Mouse (Mus musculus) induced T-regulatory cell, adult 2 months (primary cell): ENCODE results near the gene Nkx2-1.

Experiments
- DNase-seq: peaks from one replicate; pipeline ENCODE4 v3.0.0-alpha.2; 2012; ENCODE audit warnings: low read depth

The Nkx2-1 gene

DNA sequence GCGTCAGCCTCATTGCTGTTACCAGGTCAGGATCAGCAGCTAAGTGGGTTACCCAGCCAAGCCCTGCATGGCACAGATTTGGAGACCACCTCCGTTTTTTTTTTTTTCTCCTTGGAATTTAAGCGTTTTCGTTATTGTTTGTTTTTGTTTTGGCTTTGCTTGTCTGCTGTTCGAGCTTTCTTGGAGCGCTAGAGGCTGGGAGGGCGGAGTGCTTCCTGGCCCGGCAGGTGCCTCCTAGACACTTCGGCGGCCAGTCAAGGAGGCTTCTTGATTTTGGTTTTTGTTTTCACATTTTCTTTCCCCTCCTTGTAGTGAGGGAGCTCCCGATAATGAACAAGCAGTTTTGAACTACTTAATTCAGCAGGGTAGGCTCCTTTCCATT, at the start of gene Nkx2-1:
Nkx2-1 (minus strand) TSS at position 25 of the 382 bp plus-strand sequence.
- DNase-seq: no peak

GRCm38 (mm10) chr12:56541068-56541467, 4.4 kb upstream of the Nkx2-1 start:
- peak; percentile 52 for DNase-seq

DNA sequence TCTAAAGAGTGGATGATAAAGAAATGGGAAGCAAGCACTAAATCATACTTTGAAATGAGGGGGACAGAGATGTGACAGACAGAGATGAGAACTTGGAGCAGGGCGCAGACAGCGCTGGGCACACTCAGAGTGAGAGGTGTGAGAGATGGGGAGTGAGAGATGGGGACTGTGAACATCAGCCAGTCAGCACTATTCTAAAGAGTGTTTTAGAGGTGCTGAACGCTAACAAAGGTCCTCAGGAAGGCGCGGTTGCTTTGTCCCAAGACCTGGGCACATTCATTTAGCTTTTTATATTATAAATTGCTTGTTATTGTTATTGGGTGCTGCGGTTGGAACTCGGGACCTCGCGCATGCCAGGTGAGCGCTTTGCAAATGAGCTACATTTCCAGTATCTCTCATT, 3.9 kb upstream of the Nkx2-1 start:
- no peak for DNase-seq

GRCm38 (mm10) chr12:56538601-56539000, 1.9 kb upstream of the Nkx2-1 start:
- DNase-seq: no peak

- no peak for DNase-seq
These were observed 1.2 kb upstream of the Nkx2-1 start for GRCm38 (mm10) chr12:56537931-56538330.

DNA sequence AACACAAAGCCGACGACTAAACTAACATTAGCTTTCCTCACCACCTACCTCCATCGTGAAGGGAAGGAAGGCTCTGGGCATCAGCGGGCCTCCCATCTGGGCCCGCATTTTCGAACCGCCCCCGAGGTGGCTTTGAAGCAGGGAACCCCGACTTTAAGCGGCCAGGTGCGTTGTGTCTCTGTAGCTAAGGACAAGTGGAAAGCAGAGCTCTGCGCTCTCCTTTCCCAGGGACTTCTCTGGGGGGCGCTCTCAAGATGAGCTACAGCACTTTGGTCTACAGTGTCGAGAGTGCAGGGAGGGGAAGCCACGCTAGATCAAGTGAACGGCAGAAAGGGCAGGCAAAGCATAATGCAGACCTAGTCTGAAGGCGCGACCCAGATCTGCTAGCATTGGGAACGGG, 634 bp upstream of the Nkx2-1 start:
- DNase-seq: no peak

GRCm38 (mm10) chr12:56536174-56536883, 379 bp downstream of the Nkx2-1 start:
- DNase-seq: no peak

DNA sequence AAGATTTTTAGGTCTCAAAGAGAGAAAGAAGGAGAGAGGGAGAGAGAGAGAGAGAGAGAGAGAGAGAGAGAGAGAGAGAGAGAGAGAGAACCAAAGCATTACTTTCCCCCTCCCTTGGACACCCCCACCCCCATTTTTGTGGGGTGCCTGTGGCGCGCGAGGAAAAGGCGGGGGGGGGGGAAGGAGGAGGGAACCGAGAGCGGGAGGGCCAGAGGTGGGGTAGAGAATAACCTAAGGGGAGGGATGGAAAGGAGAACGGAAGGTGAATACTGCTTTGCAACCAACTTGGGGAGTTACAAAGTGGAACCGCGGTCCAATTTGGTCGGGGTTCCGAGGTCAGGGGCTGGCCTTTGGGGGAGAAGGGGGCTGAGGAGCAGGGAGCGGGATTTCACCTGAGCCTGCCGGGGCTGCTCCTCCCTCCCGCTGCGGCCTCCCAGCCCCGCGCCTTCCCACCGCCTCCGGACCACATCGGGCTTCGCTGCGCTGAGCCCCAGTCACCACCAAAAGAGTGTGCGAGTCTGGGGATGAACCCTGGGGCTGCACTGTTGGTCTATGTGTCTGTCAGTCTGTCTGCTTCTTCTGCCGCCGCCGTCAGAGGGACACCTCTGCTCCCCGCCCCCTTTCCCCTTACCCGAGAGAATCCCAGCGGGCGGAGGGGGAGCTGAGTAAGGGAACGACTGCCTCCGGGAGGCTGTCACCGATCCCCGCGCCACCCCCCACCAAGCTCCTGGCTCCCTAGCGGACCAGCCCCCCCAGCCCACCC, 1.1 kb downstream of the Nkx2-1 start:
- DNase-seq: no peak

GRCm38 (mm10) chr12:56534651-56535326, 1.9 kb downstream of the Nkx2-1 start:
- DNase-seq: no peak

DNA sequence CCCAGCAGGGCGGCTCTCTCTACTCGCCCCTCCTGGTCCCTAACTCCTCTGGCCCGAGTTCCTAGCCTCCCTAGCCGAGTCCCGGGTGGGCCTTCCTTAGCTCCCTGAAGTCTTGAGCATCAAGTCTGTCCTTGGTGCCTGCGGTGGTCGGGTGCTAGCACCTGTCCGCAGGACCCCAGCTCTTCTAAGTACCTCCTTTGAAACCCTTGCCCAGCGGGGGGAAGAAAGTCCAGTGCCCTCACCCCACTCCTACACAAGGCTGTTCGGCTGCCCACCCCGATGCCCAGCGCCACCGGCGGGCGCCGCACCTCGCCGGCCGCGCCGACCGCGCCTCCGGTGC, 2.4 kb downstream of the Nkx2-1 start:
- no peak for DNase-seq

GRCm38 (mm10) chr12:56533501-56534310, 3.0 kb downstream of the Nkx2-1 start:
- no peak for DNase-seq

GRCm38 (mm10) chr12:56532986-56533495, 3.7 kb downstream of the Nkx2-1 start:
- no peak for DNase-seq

DNA sequence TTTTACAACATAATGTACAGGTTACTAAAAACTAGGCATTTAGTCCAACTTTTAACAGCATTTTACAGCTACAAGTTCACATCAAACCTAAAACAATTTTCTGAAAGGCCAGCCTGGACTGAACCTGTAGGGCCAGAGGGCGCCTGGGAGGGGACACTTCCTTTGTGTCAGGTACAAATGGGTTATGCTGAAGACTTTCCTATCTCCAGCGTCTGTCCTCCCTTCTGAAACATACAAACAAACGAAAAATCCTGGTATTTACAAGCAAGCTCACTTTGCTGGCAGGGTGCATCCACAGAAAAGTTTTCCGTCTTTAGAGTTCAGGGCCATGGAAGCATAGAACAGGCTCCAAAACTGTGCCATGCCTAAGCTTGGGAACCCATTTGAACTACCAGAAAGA, 4.6 kb downstream of the Nkx2-1 start:
- DNase-seq: no peak

GRCm38 (mm10) chr12:56531051-56531620, 5.6 kb downstream of the Nkx2-1 start:
- DNase-seq: no peak

DNA sequence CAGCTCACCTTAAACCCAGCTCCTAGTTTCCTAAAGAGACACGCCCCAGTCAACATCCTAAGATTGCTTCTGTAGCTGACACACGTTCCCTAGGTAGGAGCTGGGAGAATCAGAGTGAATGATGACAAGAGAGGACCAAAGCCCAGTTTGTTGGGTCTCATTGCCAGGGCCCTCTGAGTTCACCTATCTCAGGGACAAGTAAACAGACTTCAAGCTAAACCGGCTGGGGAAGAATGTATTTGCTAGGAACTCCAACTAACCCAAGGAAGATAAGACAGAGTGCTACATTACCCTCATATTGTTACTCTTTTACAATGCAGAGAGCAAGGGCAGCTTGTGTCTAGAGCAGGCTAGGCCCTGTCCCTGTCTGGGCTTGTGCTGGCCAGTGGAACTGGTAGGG, 6.8 kb downstream of the Nkx2-1 start:
- DNase-seq: no peak

GRCm38 (mm10) chr12:56528881-56529681, 7.6 kb downstream of the Nkx2-1 start:
- no peak for DNase-seq

DNA sequence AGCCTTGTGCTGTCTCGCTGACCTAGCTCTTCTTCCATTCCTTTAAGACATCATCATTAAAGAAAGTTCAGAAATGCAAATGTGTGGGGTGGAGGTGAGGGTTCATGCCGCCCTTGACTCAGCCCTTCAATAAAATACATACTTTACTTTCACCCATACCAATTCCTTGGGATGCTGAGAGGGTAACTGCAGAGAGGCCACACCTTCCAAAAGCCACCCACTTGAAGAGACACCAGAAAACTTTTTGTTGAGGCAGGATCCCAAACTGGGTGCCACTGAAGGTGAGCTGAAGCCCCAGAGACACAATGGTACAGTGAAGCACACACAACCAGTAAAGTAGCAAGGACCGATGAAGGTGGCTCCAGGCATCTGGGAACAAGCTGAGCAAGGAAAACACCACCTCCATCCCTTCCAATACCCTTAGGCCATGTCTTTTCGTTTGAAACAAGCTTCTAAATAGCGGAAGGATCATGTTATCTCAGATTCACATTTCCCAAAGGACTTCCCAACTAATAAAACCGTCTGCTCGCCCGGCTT, 8.6 kb downstream of the Nkx2-1 start:
- DNase-seq: no peak

DNA sequence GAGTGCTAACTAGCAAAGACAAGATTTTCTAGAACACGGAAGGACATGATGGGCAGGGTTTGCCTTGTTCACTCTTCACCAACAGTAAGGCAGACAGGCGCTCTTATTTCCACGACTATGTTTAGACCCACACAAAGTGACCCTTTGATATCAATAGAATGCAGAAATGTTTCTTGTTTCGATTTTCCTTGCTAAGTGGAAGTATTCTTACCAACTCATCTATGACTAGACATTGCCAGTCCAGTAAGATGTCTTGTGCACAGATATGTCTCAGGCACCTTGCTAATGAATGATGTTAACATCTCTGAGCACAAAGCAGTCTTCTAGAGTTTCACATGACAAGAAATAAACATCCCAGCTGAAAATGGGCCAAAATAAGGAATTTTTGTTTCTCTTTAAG, 9.6 kb downstream of the Nkx2-1 start:
- no peak for DNase-seq

DNA sequence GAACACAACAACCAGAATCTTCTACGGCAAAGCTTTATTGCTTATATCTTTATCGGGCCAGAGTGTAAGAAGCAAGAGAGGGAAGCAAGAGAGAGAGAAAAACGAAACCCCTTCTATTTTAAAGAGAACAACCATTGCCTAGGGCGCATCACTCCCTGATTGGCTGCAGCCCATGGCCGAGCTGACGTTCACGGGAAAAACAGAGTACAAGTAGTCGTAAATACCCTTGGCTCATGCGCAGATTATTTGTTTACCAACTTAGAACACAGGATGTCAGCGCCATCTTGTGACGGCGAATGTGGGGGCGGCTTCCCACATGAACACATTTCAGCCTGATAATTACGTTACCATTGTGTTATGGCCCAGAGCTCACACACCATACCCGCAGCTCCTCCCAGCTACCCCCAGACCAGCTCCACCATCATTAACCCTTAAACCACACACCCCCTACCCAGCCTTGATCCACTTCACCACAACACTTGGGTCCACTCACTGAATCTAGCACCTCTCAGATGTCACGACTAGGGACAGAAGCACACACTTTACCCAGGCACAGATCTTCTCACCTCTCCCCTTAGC, 11.4 kb downstream of the Nkx2-1 start:
- peak; percentile 40 for DNase-seq

GRCm38 (mm10) chr12:56524201-56524600, 12.5 kb downstream of the Nkx2-1 start:
- DNase-seq: no peak
